Mouse (Mus musculus) olfactory bulb, adult 2 months (tissue): Measurements from ENCODE around the gene Bcl11b.

Source experiments
- CTCF ChIP-seq: fragments of 200-500 bp; IDR thresholded peaks from 2 replicates; pipeline ENCODE4 v1.5.1; 2012; ENCODE audit warnings: low read depth, mild to moderate bottlenecking, low read length, moderate library complexity; ENCODE audit not compliant: insufficient read depth
- POLR2A ChIP-seq: fragments of 200-500 bp; IDR thresholded peaks from 2 replicates; pipeline ENCODE4 v1.6.1; 2012; ENCODE audit warnings: mild to moderate bottlenecking, low read depth, low read length, moderate library complexity; ENCODE audit not compliant: insufficient read depth

- TF ChIP-seq CTCF (no peak), POLR2A (no peak)
Observed at GRCm38 (mm10) chr12:107982306-107982705, 21.1 kb downstream of the Bcl11b start.
